Comparison of ENCODE assay signal across 10 mouse cellular contexts in the genomic region with DNA sequence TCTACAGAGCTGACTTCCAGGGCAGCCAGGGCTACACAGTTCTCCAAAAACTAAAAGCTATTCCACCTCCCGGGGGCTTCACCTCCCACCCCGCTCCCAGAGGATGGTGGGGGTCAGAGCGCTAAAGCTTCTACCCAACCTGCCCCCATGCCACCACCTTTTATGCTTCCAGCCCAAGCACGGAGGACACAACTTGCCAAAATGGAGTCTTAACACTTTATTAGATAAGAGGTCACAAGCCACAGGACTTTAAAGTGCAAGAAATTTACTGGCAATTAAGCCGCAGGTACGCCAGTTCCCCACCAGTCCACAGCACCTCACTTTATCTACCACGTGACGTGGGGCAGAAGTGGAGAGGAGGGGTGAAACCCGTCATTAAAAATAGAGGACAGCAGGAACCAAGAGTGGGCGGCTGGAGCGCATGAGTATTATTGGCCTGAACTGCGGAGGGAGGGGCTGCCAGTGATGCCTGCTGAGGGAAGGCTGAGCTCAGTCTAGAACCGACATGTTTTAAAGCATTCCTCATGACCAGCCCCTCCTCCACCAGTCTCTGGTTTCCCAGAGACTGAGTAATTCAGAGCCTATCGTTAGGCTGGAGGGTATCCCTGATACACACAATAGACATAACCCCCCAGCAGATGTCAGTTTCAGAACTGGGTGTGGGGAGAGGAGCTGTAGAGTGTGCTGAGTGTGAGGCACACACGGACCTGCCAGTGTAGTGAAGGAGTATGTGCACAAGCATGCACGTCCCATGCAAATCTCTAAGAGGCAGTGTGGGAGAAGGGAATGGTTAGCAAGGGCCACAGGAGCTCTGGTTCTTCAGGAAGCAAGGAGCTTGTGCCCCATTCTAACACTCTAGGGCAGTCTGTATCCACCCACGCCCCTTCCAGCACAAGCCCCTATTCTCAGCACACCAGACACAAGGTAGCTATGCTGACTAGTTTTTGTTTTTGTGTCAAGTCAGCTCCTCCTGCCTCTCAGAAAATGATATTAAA. TPM values are rescaled to one million over a fixed set of nuclear protein-coding genes. Genes with fewer than 3 reads are reported as not detected.
DNase-seq lines count a peak whose midpoint lies in the region; ATAC-seq and TF ChIP-seq lines count a peak whose summit lies in the region.
"Had no signal": no experiment of that assay in that cellular context is flagged by ENCODE, and none has a peak within 500 bp of the region (broad histone marks: within the 10 kb centered on the region; RNA-seq: fewer than 3 reads in every experiment).

No protein-coding gene starts in this region.

- H3K4me2 ChIP-seq in midbrain, embryonic 16.5 days (ENCODE audit: low read length), result no peak overlapping the region
- no peak overlapping the region for H3K4me2 ChIP-seq in limb, embryonic 11.5 days (ENCODE audit: low read depth, severe bottlenecking)
- H3K4me2 ChIP-seq in stomach, postnatal 0 days (replicated peaks; ENCODE audit: low read depth), result no peak overlapping the region
- H3K4me2 ChIP-seq: limb, embryonic 13.5 days had no signal

- H3K4me3 ChIP-seq in midbrain, embryonic 10.5 days, result no peak overlapping the region
- no peak overlapping the region for H3K4me3 ChIP-seq in midbrain, embryonic 16.5 days (ENCODE audit: low read depth, low read length)
- H3K4me3 ChIP-seq in limb, embryonic 11.5 days (ENCODE audit: low read depth, low read length), result no peak overlapping the region
- H3K4me3 ChIP-seq in stomach, postnatal 0 days (ENCODE audit: low read depth, low read length), result no peak overlapping the region
- H3K4me3 ChIP-seq: limb, embryonic 13.5 days had no signal

- DNase-seq in embryo, embryonic 10 days (ENCODE audit: low spot score), result peak; percentile 38
- DNase-seq in embryo, embryonic 9.5 days (ENCODE audit: extremely low spot score), result no peak
- no peak for DNase-seq in midbrain, embryonic 10.5 days (ENCODE audit: low spot score)
- peak; percentile 37 for DNase-seq in limb, embryonic 11.5 days (ENCODE audit: low spot score)
- DNase-seq in stomach, postnatal 0 days (ENCODE audit: low spot score), result no peak
- no peak for DNase-seq in ovary, postnatal 36 days (ENCODE audit: low spot score)
- DNase-seq in frontal cortex, postnatal 10 days (ENCODE audit: low spot score in 2 of 2), result no peak
- DNase-seq: thymus, postnatal 14 days had no signal

- ATAC-seq in midbrain, embryonic 16.5 days, result no peak
- peak; percentile 23; the same call in 1 of the 2 replicates for ATAC-seq in limb, embryonic 11.5 days (ENCODE audit: insufficient number of reproducible peaks, low FRiP score, low TSS enrichment, low read depth)
- no peak for ATAC-seq in stomach, postnatal 0 days (ENCODE audit: low FRiP score, low TSS enrichment)

- no peak for TF ChIP-seq CTCF in stomach, postnatal 0 days (IDR thresholded peaks at IDR 0.05; ENCODE audit: low read depth)

- peak overlapping the region; percentile 77 for H3K27ac ChIP-seq in midbrain, embryonic 10.5 days (replicated peaks)
- no peak overlapping the region for H3K27ac ChIP-seq in midbrain, embryonic 16.5 days (ENCODE audit: low read length)
- H3K27ac ChIP-seq in limb, embryonic 11.5 days (replicated peaks; ENCODE audit: low read depth, low read length), result no peak overlapping the region
- peak overlapping the region; percentile 84 for H3K27ac ChIP-seq in stomach, postnatal 0 days (replicated peaks)

- 55% methylated on average over 17 of the region's 17 CpGs for WGBS in midbrain, embryonic 10.5 days
- 50% methylated on average over 17 of the region's 17 CpGs for WGBS in midbrain, embryonic 16.5 days
- WGBS in limb, embryonic 11.5 days, result 43% methylated on average over 17 of the region's 17 CpGs
- 59% methylated on average over 17 of the region's 17 CpGs for WGBS in stomach, postnatal 0 days

- no peaks in the 10 kb centered on the region for H3K27me3 ChIP-seq in midbrain, embryonic 10.5 days (ENCODE audit: low read depth, poor library complexity, severe bottlenecking)
- no peaks in the 10 kb centered on the region for H3K27me3 ChIP-seq in midbrain, embryonic 16.5 days (ENCODE audit: control insufficient read depth, insufficient read depth, low read depth, low read length)
- no peaks in the 10 kb centered on the region for H3K27me3 ChIP-seq in limb, embryonic 11.5 days (ENCODE audit: control insufficient read depth, insufficient read depth, low read length)
- no peaks in the 10 kb centered on the region for H3K27me3 ChIP-seq in stomach, postnatal 0 days (ENCODE audit: control insufficient read depth, insufficient read depth, low read length)
- H3K27me3 ChIP-seq: limb, embryonic 13.5 days had no signal

- peaks cover 45% of the 10 kb centered on the region for H3K4me1 ChIP-seq in midbrain, embryonic 10.5 days
- H3K4me1 ChIP-seq in midbrain, embryonic 16.5 days (ENCODE audit: control insufficient read depth, insufficient read depth, low read length), result peaks cover 5% of the 10 kb centered on the region
- H3K4me1 ChIP-seq in limb, embryonic 11.5 days (ENCODE audit: control insufficient read depth, insufficient read depth, low read length), result peaks cover 15% of the 10 kb centered on the region
- H3K4me1 ChIP-seq in stomach, postnatal 0 days (replicated peaks; ENCODE audit: control insufficient read depth, insufficient read depth), result 0 out of 2 replicates have a peak, but pooled peaks cover 2% of the 10 kb centered on the region

- TF ChIP-seq EP300 in stomach, postnatal 0 days (optimal IDR thresholded peaks at IDR 0.05), result no peak

- H3K9me3 ChIP-seq in midbrain, embryonic 10.5 days (replicated peaks), result no peaks in the 10 kb centered on the region
- no peaks in the 10 kb centered on the region for H3K9me3 ChIP-seq in midbrain, embryonic 16.5 days (replicated peaks; ENCODE audit: control insufficient read depth, low read length, poor library complexity, severe bottlenecking)
- H3K9me3 ChIP-seq in limb, embryonic 11.5 days (ENCODE audit: control insufficient read depth, low read length), result no peaks in the 10 kb centered on the region
- H3K9me3 ChIP-seq in stomach, postnatal 0 days (ENCODE audit: control insufficient read depth, low read length), result no peaks in the 10 kb centered on the region
- H3K9me3 ChIP-seq: limb, embryonic 13.5 days had no signal

- H3K9ac ChIP-seq in midbrain, embryonic 16.5 days (ENCODE audit: low read depth, low read length), result no peak overlapping the region
- no peak overlapping the region for H3K9ac ChIP-seq in limb, embryonic 11.5 days (ENCODE audit: low read length)
- H3K9ac ChIP-seq in stomach, postnatal 0 days (ENCODE audit: low read length), result no peak overlapping the region; the same call in 1 of the 2 replicates

- peaks cover 7% of the 10 kb centered on the region; the same call in 1 of the 2 replicates for H3K36me3 ChIP-seq in midbrain, embryonic 10.5 days
- H3K36me3 ChIP-seq in midbrain, embryonic 16.5 days (ENCODE audit: control insufficient read depth, insufficient read depth, low read length), result 0 out of 2 replicates have a peak, but pooled peaks cover 2% of the 10 kb centered on the region
- H3K36me3 ChIP-seq in limb, embryonic 11.5 days (ENCODE audit: control insufficient read depth, insufficient read depth, low read length), result no peaks in the 10 kb centered on the region
- peaks cover 6% of the 10 kb centered on the region; the same call in 1 of the 2 replicates for H3K36me3 ChIP-seq in stomach, postnatal 0 days (ENCODE audit: control insufficient read depth, insufficient read depth, low read length)

RNA-seq across cellular contexts. Expression of a gene that starts 16.0 kb away (rescaled TPM):
- 0.17 and 0.20 TPM in 2 replicates for polyA plus RNA-seq in midbrain, embryonic 10.5 days (2016; fragmentation: Nextera tagmentation; extraction: Ambion mirVana)
- polyA plus RNA-seq in midbrain, embryonic 16.5 days (2015; fragmentation: Nextera tagmentation; extraction: Ambion mirVana), result 0.47 and 0.62 TPM in 2 replicates
- polyA plus RNA-seq in limb, embryonic 11.5 days (2014; fragmentation: Nextera tagmentation; extraction: Ambion mirVana), result 0.13 TPM in 1 of 2 replicates, not detected in the other
- polyA plus RNA-seq in stomach, postnatal 0 days (2015; fragmentation: Nextera tagmentation; extraction: Ambion mirVana), result 0.16 and 0.24 TPM in 2 replicates

RNA-seq across cellular contexts. Expression of a gene that starts 20.1 kb away (rescaled TPM):
- 4.5 and 5.6 TPM in 2 replicates for polyA plus RNA-seq in midbrain, embryonic 10.5 days (2016; fragmentation: Nextera tagmentation; extraction: Ambion mirVana)
- polyA plus RNA-seq in midbrain, embryonic 16.5 days (2015; fragmentation: Nextera tagmentation; extraction: Ambion mirVana), result 6.5 and 7.6 TPM in 2 replicates
- polyA plus RNA-seq in limb, embryonic 11.5 days (2014; fragmentation: Nextera tagmentation; extraction: Ambion mirVana), result 2.6 and 4.1 TPM in 2 replicates
- 23.8 and 25.6 TPM in 2 replicates for polyA plus RNA-seq in stomach, postnatal 0 days (2015; fragmentation: Nextera tagmentation; extraction: Ambion mirVana)

RNA-seq across cellular contexts. Expression of a gene that starts 20.9 kb away (rescaled TPM):
- 0.28 and 0.43 TPM in 2 replicates for polyA plus RNA-seq in midbrain, embryonic 10.5 days (2016; fragmentation: Nextera tagmentation; extraction: Ambion mirVana)
- polyA plus RNA-seq in midbrain, embryonic 16.5 days (2015; fragmentation: Nextera tagmentation; extraction: Ambion mirVana), result 4.2 and 4.7 TPM in 2 replicates
- 0.04 and 0.21 TPM in 2 replicates for polyA plus RNA-seq in limb, embryonic 11.5 days (2014; fragmentation: Nextera tagmentation; extraction: Ambion mirVana)
- 0.52 and 0.94 TPM in 2 replicates for polyA plus RNA-seq in stomach, postnatal 0 days (2015; fragmentation: Nextera tagmentation; extraction: Ambion mirVana)

RNA-seq across cellular contexts. Expression of a gene that starts 35.1 kb away (rescaled TPM):
- 11.1 and 11.2 TPM in 2 replicates for polyA plus RNA-seq in midbrain, embryonic 10.5 days (2016; fragmentation: Nextera tagmentation; extraction: Ambion mirVana)
- 30.8 and 34.4 TPM in 2 replicates for polyA plus RNA-seq in midbrain, embryonic 16.5 days (2015; fragmentation: Nextera tagmentation; extraction: Ambion mirVana)
- polyA plus RNA-seq in limb, embryonic 11.5 days (2014; fragmentation: Nextera tagmentation; extraction: Ambion mirVana), result 12.7 and 13.4 TPM in 2 replicates
- 8.1 and 9.4 TPM in 2 replicates for polyA plus RNA-seq in stomach, postnatal 0 days (2015; fragmentation: Nextera tagmentation; extraction: Ambion mirVana)

RNA-seq across cellular contexts. Expression of a gene that starts 35.5 kb away (rescaled TPM):
- polyA plus RNA-seq in midbrain, embryonic 10.5 days (2016; fragmentation: Nextera tagmentation; extraction: Ambion mirVana), result 2.1 and 3.9 TPM in 2 replicates
- polyA plus RNA-seq in midbrain, embryonic 16.5 days (2015; fragmentation: Nextera tagmentation; extraction: Ambion mirVana), result 62.9 and 71.4 TPM in 2 replicates
- polyA plus RNA-seq in limb, embryonic 11.5 days (2014; fragmentation: Nextera tagmentation; extraction: Ambion mirVana), result 4.8 and 5.0 TPM in 2 replicates
- 3.0 and 3.1 TPM in 2 replicates for polyA plus RNA-seq in stomach, postnatal 0 days (2015; fragmentation: Nextera tagmentation; extraction: Ambion mirVana)

Comparison
In these comparisons a context has a peak if more than half of its experiments do, and no peak if none do; other contexts are left out.
1. DNase-seq: peak in embryo, embryonic 10 days (single experiment) and limb, embryonic 11.5 days (single experiment); none in embryo, embryonic 9.5 days (single experiment), midbrain, embryonic 10.5 days (single experiment), stomach, postnatal 0 days (single experiment), ovary, postnatal 36 days (single experiment) and frontal cortex, postnatal 10 days (0 of 2).
2. H3K27ac ChIP-seq: peak in midbrain, embryonic 10.5 days (single experiment) and stomach, postnatal 0 days (single experiment); none in midbrain, embryonic 16.5 days (single experiment) and limb, embryonic 11.5 days (single experiment).